Comparison of ENCODE assay signal across 7 mouse cellular contexts in the genomic region with DNA sequence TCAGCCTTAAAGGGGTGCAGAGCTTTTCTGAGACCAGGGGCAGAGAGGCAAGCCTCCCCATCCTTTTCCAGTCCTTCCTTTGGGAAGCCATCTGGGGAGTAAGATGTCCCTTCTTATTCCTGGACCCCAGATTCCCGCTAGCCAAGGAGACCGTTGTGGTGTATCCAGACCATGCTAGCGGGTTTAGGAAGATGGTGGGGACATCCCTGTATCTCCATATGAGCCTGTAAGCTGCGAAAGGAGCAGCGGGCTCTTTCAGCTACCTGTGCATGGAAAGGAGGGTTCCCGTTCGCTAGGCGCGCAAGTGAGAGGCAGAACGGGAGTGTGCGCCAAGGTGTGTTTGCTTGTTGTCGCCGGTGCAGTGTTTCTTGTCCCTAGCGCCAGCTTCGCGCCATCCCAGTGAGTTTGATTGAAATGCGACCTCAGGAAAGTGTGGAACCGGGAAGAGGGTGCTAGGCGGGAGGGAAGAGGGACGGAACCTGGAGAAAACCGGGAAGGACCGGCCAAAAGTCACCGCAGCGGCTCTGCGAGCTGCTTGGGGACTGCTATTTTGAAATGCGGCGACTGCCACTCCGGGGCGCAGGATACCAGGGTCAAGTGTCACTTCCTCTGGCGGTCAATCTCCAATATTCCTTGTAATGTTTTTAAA. TPM values are rescaled to one million over a fixed set of nuclear protein-coding genes. Genes with fewer than 3 reads are reported as not detected.
DNase-seq lines count a peak whose midpoint lies in the region; ATAC-seq lines count a peak whose summit lies in the region.

No protein-coding gene starts in this region.

- peak overlapping the region; percentile 35; the same call in 1 of the 2 replicates for H3K9ac ChIP-seq in limb, embryonic 12.5 days (replicated peaks)
- no peak overlapping the region for H3K9ac ChIP-seq in neural tube, embryonic 15.5 days (replicated peaks)

- H3K27ac ChIP-seq in brown adipose tissue, adult 24 weeks (replicated peaks; ENCODE audit: low read depth, low read length): no peak overlapping the region
- H3K27ac ChIP-seq in limb, embryonic 12.5 days: no peak overlapping the region
- no peak overlapping the region for H3K27ac ChIP-seq in neural tube, embryonic 15.5 days (replicated peaks)

- no peaks in the 10 kb centered on the region for H3K36me3 ChIP-seq in limb, embryonic 12.5 days
- H3K36me3 ChIP-seq in neural tube, embryonic 15.5 days: no peaks in the 10 kb centered on the region

- H3K4me3 ChIP-seq in brown adipose tissue, adult 24 weeks (ENCODE audit: insufficient read depth, low read depth, low read length): peak overlapping the region; percentile 49
- H3K4me3 ChIP-seq in limb, embryonic 12.5 days (replicated peaks): peak overlapping the region; percentile 31
- H3K4me3 ChIP-seq in neural tube, embryonic 15.5 days (replicated peaks): peak overlapping the region; percentile 23

- no peaks in the 10 kb centered on the region for H3K9me3 ChIP-seq in limb, embryonic 12.5 days
- no peaks in the 10 kb centered on the region for H3K9me3 ChIP-seq in neural tube, embryonic 15.5 days (replicated peaks)

- under 1% methylated on average over 30 of the region's 30 CpGs for WGBS in limb, embryonic 12.5 days
- under 1% methylated on average over 30 of the region's 30 CpGs for WGBS in neural tube, embryonic 15.5 days

- no peak for ATAC-seq in limb, embryonic 12.5 days (ENCODE audit: insufficient number of reproducible peaks, insufficient read depth, low FRiP score, low TSS enrichment, low read depth)
- no peak for ATAC-seq in neural tube, embryonic 15.5 days (ENCODE audit: low FRiP score)
- ATAC-seq in megakaryocyte-erythroid progenitor cell, adult 5-6 weeks (replicated peaks; ENCODE audit: low FRiP score, low TSS enrichment, poor library complexity, severe bottlenecking): no peak

- H3K27me3 ChIP-seq in limb, embryonic 12.5 days: peaks cover 69% of the 10 kb centered on the region
- peaks cover 63% of the 10 kb centered on the region for H3K27me3 ChIP-seq in neural tube, embryonic 15.5 days (replicated peaks)

- H3K4me2 ChIP-seq in limb, embryonic 12.5 days: peak overlapping the region; percentile 56
- H3K4me2 ChIP-seq in neural tube, embryonic 15.5 days: peak overlapping the region; percentile 50

- H3K4me1 ChIP-seq in brown adipose tissue, adult 24 weeks (ENCODE audit: control insufficient read depth, insufficient read depth, insufficient read length, low read length): no peaks in the 10 kb centered on the region
- peaks cover 8% of the 10 kb centered on the region for H3K4me1 ChIP-seq in limb, embryonic 12.5 days (replicated peaks)
- peaks cover 11% of the 10 kb centered on the region for H3K4me1 ChIP-seq in neural tube, embryonic 15.5 days

- DNase-seq in cerebellum, postnatal 25 days: peak; percentile 78 to 81
- DNase-seq in heart, postnatal 4 days: peak; percentile 11
- no peak for DNase-seq in thymus, postnatal 36 days

RNA-seq across cellular contexts. Expression of gene Insig1, which starts 46.8 kb away (rescaled TPM):
- 311 and 482 TPM in 2 replicates for polyA plus RNA-seq in brown adipose tissue, adult 24 weeks (2012; ENCODE audit: insufficient read depth, insufficient read length, missing spikeins)
- total RNA-seq in heart, postnatal 4 days (2021): 10 to 100 TPM; 53.3 to 54.0 TPM
- polyA plus RNA-seq in limb, embryonic 12.5 days (2016; fragmentation: Nextera tagmentation; extraction: Ambion mirVana): 66.5 and 67.8 TPM in 2 replicates
- polyA plus RNA-seq in neural tube, embryonic 15.5 days (2015; fragmentation: Nextera tagmentation; extraction: Ambion mirVana): 62.8 and 71.6 TPM in 2 replicates
- total RNA-seq in megakaryocyte-erythroid progenitor cell, adult 5-6 weeks (2014; fragmentation: Nextera tagmentation): 11.1 and 17.1 TPM in 2 replicates
- 24.4 and 38.2 TPM in 2 replicates for total RNA-seq in megakaryocyte-erythroid progenitor cell, adult 5-6 weeks (2017)

RNA-seq across cellular contexts. Expression of gene En2, which starts 47.5 kb away (rescaled TPM):
- not detected in 2 replicates for polyA plus RNA-seq in brown adipose tissue, adult 24 weeks (2012; ENCODE audit: insufficient read depth, insufficient read length, missing spikeins)
- not detected for total RNA-seq in heart, postnatal 4 days (2021)
- not detected in 2 replicates for polyA plus RNA-seq in limb, embryonic 12.5 days (2016; fragmentation: Nextera tagmentation; extraction: Ambion mirVana)
- polyA plus RNA-seq in neural tube, embryonic 15.5 days (2015; fragmentation: Nextera tagmentation; extraction: Ambion mirVana): not detected in 2 replicates
- total RNA-seq in megakaryocyte-erythroid progenitor cell, adult 5-6 weeks (2014; fragmentation: Nextera tagmentation): not detected in 2 replicates
- total RNA-seq in megakaryocyte-erythroid progenitor cell, adult 5-6 weeks (2017): not detected in 2 replicates

Comparison
In these comparisons a context has a peak if more than half of its experiments do, and no peak if none do; other contexts are left out.
1. DNase-seq: peak in cerebellum, postnatal 25 days (2 of 2) and heart, postnatal 4 days (single experiment); none in thymus, postnatal 36 days (0 of 2).
2. Peak in every context shown above with its lines, with median percentiles within 50 percentile points of each other: H3K4me3 ChIP-seq.